Mouse (Mus musculus) NIH3T3 (cell line): Measurements from ENCODE around the gene Spon1.
A peak's percentile ranks its signal among the peaks of the same experiment; 100 is the strongest.

ENCODE experiments used
- DNase-seq: peaks from one replicate; pipeline ENCODE4 v3.0.0-alpha.2; 2012; ENCODE audit warnings: low read depth

Spon1 gene

DNA sequence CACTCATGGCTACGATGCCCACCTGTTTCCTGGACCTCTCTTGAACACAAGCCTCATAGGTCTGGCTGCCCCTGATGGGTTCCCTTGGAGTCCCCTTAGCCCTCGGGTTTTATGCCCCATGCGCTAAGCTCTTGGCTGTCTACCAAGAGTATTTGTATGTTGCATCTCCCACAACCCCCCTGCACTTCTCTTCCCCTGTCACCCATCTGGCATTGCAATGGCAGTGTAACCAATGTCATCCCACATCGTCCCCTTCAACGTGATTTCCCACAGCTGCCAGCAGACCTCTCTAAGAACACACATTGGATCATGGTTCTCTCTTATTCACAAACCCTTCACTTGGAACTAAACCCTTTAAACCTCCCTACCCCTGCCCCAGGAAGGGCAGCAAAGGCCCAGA lies 239.7 kb downstream of the Spon1 start:
- DNase-seq: no peak

DNA sequence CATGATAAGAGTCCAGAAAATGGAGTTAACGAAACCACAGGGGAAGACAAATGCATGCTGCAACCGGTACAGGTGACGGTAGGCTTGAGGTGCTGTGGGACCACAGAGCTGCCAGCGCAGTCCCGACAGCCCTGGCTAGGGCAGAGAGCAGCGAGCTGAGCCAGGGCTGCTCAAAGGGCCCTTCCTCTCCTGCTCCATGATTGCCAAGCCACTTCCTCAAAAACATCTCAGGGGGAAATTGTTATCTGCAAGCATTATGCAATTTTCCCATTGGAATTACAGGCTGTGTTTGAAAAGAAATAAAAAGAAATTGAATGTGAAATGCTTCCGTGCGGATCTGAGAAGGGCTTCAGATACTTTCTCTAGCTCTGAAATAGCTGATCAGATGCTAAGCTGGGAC lies 240.7 kb downstream of the Spon1 start:
- DNase-seq: no peak

- peak; percentile 44 for DNase-seq
Measured at GRCm38 (mm10) chr7:114007565-114007964, 241.8 kb downstream of the Spon1 start.

DNA sequence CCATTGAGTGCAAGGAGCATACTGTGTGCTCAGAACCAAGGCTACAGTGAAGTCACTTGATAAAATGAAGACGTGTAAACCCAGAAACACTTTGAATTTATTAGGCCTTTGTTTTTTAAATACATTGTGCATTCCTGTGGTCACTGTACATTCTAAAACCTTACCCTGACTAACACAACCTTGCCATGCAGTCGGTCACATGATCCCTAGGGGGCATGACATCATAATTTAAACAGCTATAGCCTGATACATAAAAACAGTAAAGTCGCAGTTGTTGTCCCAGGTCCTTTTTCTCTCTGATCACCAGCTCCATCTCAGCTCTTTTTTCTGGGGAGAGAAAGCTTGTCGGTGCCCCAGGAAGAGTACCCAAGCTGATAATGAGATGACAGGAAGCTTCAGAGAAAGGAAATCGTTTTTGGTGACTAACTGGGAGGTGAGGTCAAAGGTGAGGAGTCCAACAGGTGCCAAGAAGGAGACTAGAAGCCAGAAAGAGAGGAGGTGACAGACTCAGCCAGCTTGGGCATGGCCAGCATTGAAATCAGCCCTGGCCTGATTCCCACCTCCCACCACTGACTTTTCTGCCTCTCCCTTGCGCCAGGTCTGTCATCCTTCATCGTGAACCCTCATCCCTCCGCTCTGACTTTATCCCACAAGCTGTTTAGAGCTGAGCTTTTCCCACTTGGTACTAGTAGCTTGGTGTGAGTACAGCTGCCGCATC lies 246.1 kb downstream of the Spon1 start:
- DNase-seq: peak; percentile 25

GRCm38 (mm10) chr7:114016001-114016949 lies 250.5 kb downstream of the Spon1 start:
- DNase-seq: peak; percentile 28

GRCm38 (mm10) chr7:114018861-114019260 lies 253.1 kb downstream of the Spon1 start:
- no peak for DNase-seq

- no peak for DNase-seq
Measured at GRCm38 (mm10) chr7:114020057-114020703, 254.4 kb downstream of the Spon1 start.

DNA sequence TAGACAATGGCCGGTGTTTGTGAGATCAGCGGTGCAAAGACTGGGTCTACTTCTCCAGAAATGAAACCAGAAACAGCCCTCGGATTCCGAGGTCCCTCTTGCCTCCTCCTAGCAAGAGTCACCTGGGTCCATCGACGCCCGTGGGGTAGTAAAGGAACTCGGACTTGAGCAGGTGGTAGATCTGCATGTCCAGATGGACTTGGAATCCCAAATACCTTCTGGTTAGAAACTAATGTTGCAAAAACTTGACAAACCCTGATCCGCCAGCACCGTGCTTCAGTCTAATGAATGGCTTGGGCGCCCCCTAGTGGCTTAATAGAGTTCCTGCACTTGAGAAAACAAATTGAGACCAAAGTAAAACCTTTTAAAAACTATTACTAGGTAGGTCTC lies 254.9 kb downstream of the Spon1 start:
- peak; percentile 84 for DNase-seq

DNA sequence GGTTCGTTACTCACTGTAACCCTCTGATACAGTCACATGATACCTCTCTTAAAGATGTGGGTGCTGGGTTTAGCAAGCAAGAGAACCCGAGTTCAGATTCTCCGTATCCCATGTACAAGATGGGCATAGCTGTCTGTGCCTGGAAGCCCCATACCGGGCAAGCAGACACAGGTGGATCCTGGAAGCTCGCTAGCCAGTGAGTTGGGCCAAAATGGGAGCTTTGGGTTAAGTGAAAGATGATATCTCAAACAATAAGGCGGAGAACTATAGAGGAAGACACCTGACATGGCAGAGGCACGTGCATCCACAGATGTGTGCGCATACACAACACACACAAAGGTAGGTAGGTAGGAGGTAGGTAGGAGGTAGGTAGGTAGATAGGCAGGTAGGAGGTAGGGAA lies 261.1 kb downstream of the Spon1 start:
- DNase-seq: no peak

DNA sequence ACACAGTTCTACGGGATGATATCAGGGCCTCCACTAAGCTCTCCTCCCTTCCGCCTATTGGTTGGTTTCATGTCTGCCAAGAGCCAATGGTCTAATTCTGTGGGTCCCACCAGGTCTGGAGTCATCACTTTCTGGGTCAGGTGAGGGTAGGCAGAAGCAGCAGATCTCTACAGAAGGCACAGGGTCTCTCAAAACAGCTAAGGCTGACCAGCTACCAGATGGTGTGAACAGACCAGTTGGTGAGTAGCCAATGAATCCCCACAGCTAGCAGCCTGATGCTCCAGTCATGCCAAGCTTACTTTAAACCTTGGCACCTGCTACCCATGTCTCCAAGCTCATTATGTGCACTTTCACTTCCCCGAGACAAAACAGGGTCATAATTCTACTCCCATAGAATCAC lies 261.6 kb downstream of the Spon1 start:
- no peak for DNase-seq

GRCm38 (mm10) chr7:114028828-114029227 lies 263.0 kb downstream of the Spon1 start:
- DNase-seq: no peak

DNA sequence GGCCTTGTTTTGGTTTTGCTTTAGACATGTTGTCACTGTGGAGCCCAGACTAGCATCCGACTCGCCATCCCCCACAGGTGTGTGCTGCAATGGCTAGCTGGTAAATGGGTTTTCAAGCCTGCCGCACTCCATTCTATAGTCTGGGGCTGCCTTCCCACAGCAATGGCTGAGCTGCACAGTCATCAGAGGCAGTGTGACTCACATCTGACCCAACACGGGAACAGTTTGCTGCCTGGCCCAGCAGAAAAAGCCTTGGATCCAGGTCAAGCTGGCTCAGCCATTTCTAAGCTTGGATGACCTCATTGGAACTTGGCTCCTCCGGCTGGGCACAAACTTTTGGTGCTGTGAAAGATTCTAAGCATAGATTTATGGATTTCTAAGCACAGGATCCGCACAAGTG lies 263.8 kb downstream of the Spon1 start:
- DNase-seq: peak; percentile 90

DNA sequence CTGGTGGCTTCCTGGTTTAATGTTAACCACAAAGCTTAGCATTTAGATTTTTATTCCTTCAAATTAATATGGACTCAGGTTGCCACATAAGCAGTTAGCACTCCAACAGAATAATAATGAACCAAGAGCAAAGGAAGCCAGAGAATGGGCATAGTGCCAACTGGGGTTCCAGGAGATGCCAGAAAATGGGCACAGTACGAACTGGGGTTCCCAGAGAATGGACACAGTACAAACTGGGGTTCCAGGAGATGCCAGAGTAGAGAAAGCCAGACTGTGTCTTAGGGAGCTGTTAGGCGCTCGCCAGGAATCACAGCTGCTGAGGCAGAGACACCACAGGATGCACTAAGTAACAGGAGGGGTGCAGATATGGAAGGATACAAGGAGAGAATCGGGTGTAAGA lies 271.4 kb downstream of the Spon1 start:
- no peak for DNase-seq

DNA sequence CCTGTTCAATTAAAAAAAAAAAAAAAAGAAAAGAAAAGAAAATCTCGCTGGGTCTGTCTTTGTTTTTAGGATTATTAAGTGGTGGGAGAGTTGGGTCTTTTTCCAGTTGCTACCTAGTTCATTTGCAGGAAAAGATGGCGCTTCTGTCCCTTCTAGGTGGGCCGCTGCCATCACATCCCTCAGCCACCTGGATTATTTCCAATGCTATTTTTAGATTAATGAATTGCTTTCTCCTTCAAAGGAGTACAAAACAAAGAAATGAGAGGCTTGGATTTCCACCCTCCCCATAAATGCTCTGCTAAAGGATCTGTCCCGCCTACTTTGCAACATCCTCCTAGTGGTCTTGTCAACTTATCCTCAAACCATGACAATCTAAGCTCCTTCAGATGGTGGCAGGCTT lies 275.6 kb downstream of the Spon1 start:
- no peak for DNase-seq

- DNase-seq: no peak
Measured at GRCm38 (mm10) chr7:114042973-114043928, 277.5 kb downstream of the Spon1 start.

DNA sequence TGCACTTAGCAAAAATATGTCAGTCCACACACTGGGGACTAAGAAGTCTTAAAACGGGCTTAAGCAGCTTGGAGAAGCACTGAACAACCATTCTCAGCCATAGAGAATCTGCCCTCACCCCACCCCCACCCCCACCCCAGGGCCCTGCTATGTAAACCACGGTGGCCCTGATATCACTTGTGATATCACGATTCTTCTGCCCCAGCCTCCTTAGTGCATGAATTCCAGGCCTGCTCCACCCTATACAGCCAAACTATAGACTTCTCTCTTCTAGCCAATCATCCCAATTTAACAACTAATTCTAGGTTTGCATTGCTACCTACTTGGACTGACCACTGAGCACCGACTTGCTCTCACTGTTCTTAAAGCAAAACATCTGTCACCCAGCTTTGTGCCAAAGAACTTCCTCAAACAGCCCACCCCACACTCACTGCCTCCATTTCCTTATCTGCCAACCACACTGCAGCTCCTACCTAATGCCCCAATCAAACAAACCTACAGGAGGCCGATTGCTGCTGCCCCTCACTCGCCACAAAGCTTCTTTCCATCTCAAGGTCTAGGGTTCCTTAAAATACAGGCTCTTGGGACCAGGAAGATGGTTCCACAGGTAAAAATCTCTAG lies 278.2 kb downstream of the Spon1 start:
- DNase-seq: no peak

GRCm38 (mm10) chr7:114045814-114046213 lies 280.0 kb downstream of the Spon1 start:
- DNase-seq: no peak

DNA sequence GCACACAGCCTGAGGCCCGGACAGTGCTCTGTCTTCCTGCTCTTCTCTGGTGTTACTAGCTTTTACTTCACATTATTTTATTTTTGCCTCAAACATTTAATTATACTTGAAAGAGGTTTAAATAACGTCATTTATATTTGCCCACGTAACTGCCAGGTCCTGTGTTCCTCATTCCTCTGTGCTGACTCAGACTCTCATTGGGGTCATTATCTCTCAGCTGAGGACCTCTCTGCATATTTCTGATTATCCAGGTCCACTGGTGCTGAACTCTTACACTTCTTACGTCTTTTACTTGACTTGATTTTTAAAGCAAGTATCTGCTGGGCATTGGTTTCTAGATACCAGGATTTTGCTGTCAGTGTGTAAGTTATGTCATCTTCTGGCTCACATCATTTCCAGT lies 287.9 kb downstream of the Spon1 start:
- DNase-seq: no peak

- DNase-seq: no peak
Measured at GRCm38 (mm10) chr7:114058166-114058565, 292.4 kb downstream of the Spon1 start.

DNA sequence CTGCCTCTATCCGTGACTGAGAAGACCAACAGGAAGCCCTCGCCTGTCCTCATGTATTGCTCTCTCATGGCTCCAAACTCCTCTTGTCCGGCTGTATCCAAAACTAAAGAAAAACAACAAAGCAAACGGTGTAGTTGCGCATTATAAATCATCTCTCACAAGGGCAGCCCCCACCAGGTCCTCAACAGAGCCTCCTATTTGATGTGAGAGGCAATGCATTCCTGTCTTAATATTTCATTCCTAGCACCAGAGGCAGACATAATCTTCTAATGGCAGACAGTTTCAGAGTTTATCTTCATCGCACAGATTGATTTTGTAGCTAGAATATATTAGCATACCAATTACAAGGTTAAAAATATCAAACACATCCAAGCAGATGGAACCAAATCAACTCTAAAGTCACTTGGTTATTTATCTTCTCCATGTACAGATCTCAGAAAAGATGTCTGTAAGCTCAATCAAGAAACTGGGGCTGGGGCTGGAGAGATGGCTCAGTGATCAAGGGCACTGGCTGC lies 293.2 kb downstream of the Spon1 start:
- DNase-seq: no peak

DNA sequence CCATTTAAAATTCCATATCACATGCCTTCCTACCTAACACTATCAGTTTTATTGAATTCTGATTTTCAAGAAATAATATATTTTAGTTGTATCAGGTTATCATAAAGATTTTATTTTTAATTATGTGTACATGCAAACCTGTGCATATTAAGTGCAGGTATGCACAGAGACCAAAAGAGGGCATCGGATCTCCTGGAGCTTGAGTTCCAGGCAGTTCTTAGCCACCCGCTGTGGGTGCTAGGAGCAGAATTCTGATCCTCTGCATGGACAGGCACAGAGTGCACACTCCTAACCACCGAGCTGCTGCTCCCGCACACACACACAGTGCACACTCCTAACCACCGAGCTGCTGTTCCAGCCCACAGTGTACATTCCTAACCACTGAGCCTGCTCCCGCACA lies 294.6 kb downstream of the Spon1 start:
- DNase-seq: no peak
